Mouse (Mus musculus): ENCODE data around the gene Gm4353.
"Not testable (repeated sequence)": the region's sequence is repeated elsewhere in the genome, so short reads cannot be mapped to it uniquely, and the experiment has no call there.

GRCm38 (mm10) chr7:116084366-116084765 is at the start of gene Gm4353:
- not testable (repeated sequence) for TF ChIP-seq CTCF (IDR thresholded peaks at IDR 0.05; ENCODE audit: low read depth, low read length); POLR2A (IDR thresholded peaks at IDR 0.05; ENCODE audit: extremely low read depth, insufficient read depth, low read length)
